ENCODE assay signal across 8 mouse cellular contexts in the genomic region with DNA sequence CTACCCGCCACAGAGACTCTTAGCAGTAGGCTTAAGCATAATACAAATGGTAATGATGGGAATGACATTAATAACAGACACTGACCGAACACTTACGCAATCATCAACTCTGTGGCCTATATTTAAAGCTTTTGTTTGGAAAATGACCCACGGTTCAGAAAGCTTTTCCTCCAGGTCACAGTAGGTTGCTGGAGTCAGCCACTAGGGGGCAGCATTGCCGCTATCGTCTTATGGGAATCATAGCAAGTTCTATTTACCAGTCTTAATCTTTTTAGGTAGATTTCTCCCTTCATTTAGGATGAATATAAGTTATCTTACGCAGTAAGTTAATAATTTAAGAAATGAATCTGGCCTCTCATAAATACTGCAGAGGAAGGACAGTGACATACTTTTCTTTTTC.
DNase-seq lines count a peak whose midpoint lies in the region; TF ChIP-seq lines count a peak whose summit lies in the region.
"Had no signal": no experiment of that assay in that cellular context is flagged by ENCODE, and none has a peak within 500 bp of the region (broad histone marks: within the 10 kb centered on the region; RNA-seq: fewer than 3 reads in every experiment).

No protein-coding gene starts in this region.

- DNase-seq in 3T3-L1 (ENCODE audit: low read depth, low spot score) = peak; percentile 84
- peak; percentile 69 to 70 for DNase-seq in B cell, adult 2 months
- peak; percentile 31 for DNase-seq in large intestine, adult 2 months (ENCODE audit: low read depth, low spot score)
- DNase-seq in lung, postnatal 14 days = peak; percentile 86
- peak; percentile 67 for DNase-seq in splenic B cell, adult 2 months (ENCODE audit: low read depth, low spot score)

- TF ChIP-seq POLR2A in bone marrow, adult 2 months (IDR thresholded peaks at IDR 0.05; ENCODE audit: borderline replicate concordance, control insufficient read depth, low read depth, low read length) = no peak
- no peak for TF ChIP-seq POLR2A in embryonic fibroblast, embryonic 13.5 days (IDR thresholded peaks at IDR 0.05; ENCODE audit: low read depth, low read length)

- no peaks in the 10 kb centered on the region for H3K4me1 ChIP-seq in bone marrow, adult 2 months (ENCODE audit: control insufficient read depth, insufficient read depth, low read length)
- no peaks in the 10 kb centered on the region for H3K4me1 ChIP-seq in embryonic fibroblast, embryonic 13.5 days (ENCODE audit: control insufficient read depth, insufficient read depth, low read length)
- H3K4me1 ChIP-seq: liver, embryonic 15.5 days had no signal

- no peaks in the 10 kb centered on the region for H3K27me3 ChIP-seq in splenic B cell, adult 2 months (ENCODE audit: control insufficient read depth, insufficient read depth, low read length, poor library complexity, severe bottlenecking)
- H3K27me3 ChIP-seq: liver, embryonic 15.5 days had no signal

- TF ChIP-seq CTCF in bone marrow, adult 2 months (IDR thresholded peaks at IDR 0.05; ENCODE audit: control insufficient read depth, insufficient read depth, low read length) = peak; percentile 72
- peak; percentile 51; the same call in 1 of the 2 replicates for TF ChIP-seq CTCF in embryonic fibroblast, embryonic 13.5 days (IDR thresholded peaks at IDR 0.05; ENCODE audit: borderline replicate concordance, insufficient read depth, low read length)

- WGBS in bone marrow, adult 2 months = 21% methylated on average over 7 of the region's 7 CpGs
- WGBS in large intestine, adult 2 months = 13% methylated on average over 7 of the region's 7 CpGs

- no peaks in the 10 kb centered on the region for H3K36me3 ChIP-seq in splenic B cell, adult 2 months (ENCODE audit: control insufficient read depth, insufficient read depth, low read length, poor library complexity, severe bottlenecking)
- H3K36me3 ChIP-seq: liver, embryonic 15.5 days had no signal

- no peak overlapping the region for H3K27ac ChIP-seq in bone marrow, adult 2 months (ENCODE audit: control insufficient read depth, insufficient read depth, low read depth, low read length, poor library complexity)
- H3K27ac ChIP-seq in embryonic fibroblast, embryonic 13.5 days (ENCODE audit: insufficient read depth, low read length) = no peak overlapping the region
- H3K27ac ChIP-seq: liver, embryonic 15.5 days had no signal

- no peak overlapping the region for H3K4me3 ChIP-seq in bone marrow, adult 2 months (replicated peaks; ENCODE audit: control insufficient read depth, low read depth, low read length)
- no peak overlapping the region for H3K4me3 ChIP-seq in embryonic fibroblast, embryonic 13.5 days (ENCODE audit: insufficient read depth, low read length)
- H3K4me3 ChIP-seq: liver, embryonic 15.5 days had no signal

Comparison
In these comparisons a context has a peak if more than half of its experiments do, and no peak if none do; other contexts are left out.
1. DNase-seq: peak in every context shown above with its lines; median percentile 86 in lung, postnatal 14 days; 84 in 3T3-L1; 70 in B cell, adult 2 months; 67 in splenic B cell, adult 2 months; 31 in large intestine, adult 2 months.